Mouse (Mus musculus) T-helper 1 cell (primary cell): ENCODE measurements around the gene Gm20896.
"Not testable (repeated sequence)": the region's sequence is repeated elsewhere in the genome, so short reads cannot be mapped to it uniquely, and the experiment has no call there.

ENCODE experiments used
- in situ Hi-C: fragments of 300-600 bp; cut with MboI, MseI; formaldehyde crosslinking; loops from one replicate; pipeline ENCODE4 v1.15.1; 2025; ENCODE audit warnings: high pct_unique_total_duplicates

Gm20896 gene

DNA sequence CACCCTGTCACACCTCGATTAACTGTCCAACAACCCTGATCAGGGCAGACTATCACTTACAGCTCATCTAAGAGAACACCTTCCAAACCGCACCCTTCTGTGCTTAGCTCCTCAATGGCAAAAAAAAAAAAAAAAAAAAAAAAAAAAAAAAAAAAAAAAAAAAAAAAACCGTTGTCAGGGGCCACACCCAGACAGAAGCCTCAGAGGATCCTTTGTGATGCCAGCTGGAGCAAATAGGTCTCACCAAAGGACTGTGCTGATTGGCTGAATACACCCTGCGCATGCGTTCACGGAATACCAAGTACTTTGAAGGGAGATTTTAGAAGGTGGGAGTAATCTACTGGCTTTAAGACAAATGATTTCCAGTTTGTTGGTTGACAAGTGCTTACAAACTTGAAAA, at the start of gene Gm20896:
TSS of gene Gm20896 (minus strand) at position 101 of the 400 bp plus-strand sequence.
- in situ Hi-C loops = not testable (repeated sequence)
